Mouse (Mus musculus) spleen, postnatal 14 days (tissue): ENCODE data around the gene Kbtbd4.

Experiments used
- DNase-seq, 2 experiments: peaks; one replicate each; pipeline ENCODE4 v3.0.0; 2021 to 2022; ENCODE audit warnings: low spot score in 2 of 2

The Kbtbd4 gene

DNA sequence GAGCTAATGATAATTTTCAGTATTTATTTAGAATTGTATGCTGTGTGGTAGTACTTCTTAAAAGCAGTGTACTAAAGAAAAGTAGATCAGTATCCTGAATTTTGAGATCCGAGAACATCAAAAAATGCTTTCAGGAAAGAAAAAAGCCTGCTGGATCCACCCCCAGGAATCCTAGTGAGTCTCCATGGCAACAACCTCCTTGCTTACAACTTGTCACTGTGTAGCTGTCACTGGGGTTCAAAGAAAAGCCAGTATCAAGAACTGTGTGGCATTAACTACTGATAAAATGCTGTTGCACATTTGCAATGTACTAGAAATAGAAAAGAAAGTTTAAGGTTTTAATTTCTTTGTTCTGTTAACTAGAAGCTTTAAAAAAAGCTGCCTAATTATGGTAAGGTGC lies 51.5 kb downstream of the Kbtbd4 start:
- no peak for DNase-seq

DNA sequence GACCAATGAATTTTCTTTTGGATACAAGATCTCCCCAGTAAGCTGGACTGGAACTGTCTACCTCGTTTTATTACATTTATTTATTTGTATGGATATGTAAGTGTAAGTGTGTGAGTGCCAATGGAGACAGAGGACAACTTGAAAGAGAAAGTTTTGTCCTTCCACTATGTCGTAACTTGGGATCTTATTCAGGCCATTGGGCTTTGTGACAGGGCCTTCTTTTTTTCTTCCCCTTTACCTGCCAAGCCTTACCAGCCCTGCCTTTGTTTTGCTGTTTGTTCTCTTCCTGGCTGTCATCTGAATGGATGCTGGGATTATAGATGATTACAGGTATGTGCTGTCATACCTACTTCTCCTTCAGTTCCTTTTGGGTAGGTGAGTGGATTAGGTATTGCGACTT lies 54.3 kb downstream of the Kbtbd4 start:
- no peak for DNase-seq

DNA sequence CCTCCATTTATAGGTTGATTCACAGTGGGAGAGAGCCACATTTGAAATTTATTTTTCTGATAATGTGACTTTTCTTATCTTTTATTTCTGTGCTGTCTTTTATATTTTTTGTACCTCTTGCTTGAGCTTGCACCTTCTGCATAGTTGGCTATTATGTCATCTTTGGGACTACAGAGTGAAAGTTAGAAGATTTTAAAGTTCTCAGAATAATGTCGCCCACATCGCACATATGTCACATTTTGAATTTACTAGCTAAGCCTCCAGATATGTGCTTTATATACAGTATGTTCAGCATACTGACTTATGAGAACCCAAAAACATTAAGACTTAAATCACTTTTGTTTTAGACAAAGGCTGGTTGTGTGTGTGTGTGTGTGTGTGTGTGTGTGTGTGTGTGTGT lies 55.5 kb downstream of the Kbtbd4 start:
- DNase-seq: no peak
